Mouse (Mus musculus) frontal cortex, adult 2 months (tissue): Measurements from ENCODE around the gene Cdh4. TPM values are rescaled to one million over a fixed set of nuclear protein-coding genes. Genes with fewer than 3 reads are reported as not detected.
A peak's percentile ranks its signal among the peaks of the same experiment; 100 is the strongest.

Source experiments
- DNase-seq, 2 experiments: peaks; one replicate each; pipeline ENCODE4 v3.0.0; 2022; ENCODE audit warnings: low spot score in 1 of 2; ENCODE audit errors: extremely low spot score in 1 of 2
- polyA plus RNA-seq: library from polyadenylated mRNA; depleted of rRNA; stranded (reverse); fragments of >200 nt; gene quantifications from 2 replicates; pipeline ENCODE4 v1.2.3, GENCODE M21; 2012

Cdh4 gene
- polyA plus RNA-seq, 1 experiment, result 21.5 TPM

DNA sequence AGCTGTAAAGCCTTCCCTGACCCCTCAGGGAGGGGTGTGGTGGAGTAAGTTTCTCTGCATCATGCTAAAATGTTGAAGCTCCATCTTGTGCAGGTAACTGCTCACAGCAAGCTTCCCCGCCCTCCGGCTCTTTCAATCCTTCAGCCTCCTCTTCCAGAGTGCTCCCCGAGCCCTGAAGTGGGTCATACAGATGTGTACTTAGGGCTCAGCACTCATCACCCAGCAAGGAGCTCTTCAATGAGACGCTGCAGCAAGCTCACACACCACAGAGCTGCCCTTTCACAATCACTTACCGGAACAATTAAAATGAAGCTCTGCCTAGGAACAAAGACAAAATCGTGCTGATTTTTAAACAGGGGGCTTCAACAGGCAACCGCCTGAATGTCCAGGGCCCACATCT is 393.3 kb downstream of the Cdh4 start:
- DNase-seq, result no peak

DNA sequence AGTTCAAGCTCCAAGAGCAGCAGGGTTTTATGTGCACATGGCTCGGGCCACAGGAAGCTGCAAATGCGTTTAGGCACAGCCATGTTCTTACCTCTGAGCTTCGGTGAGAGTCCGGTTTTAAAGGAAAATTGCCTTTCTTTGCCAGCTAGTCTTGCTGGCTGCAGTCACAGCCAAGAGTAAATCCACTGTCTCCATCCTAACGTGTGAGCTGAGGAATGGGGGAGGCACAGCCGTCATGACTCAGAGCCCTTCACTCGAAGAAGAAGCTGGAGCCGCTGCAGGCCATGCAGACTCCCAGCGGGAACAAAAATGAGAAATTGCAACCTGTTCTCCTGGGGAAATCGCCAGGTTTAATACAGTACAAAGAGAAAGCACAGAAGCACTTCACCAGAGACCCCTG is 395.0 kb downstream of the Cdh4 start:
- peak; percentile 24 to 82 for DNase-seq

DNA sequence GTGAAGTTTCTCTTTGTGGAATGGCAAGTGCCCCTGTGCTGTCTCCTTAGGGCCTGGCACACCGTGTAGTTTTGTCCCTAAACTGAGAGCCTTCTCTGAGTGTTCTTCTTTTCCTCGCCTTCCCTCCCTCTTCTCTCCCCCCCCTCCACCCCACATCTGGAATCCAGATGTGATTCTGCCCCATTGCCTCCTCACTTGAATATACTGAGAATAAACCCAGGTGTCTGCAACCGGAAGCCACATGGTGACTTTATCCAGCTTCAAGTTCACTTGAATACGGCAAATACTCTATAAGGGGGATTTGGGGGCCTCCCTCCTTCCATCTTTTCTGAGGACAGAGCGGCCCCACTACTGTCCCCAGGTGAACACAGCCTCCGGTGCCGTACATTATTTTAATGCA is 395.8 kb downstream of the Cdh4 start:
- no peak for DNase-seq

DNA sequence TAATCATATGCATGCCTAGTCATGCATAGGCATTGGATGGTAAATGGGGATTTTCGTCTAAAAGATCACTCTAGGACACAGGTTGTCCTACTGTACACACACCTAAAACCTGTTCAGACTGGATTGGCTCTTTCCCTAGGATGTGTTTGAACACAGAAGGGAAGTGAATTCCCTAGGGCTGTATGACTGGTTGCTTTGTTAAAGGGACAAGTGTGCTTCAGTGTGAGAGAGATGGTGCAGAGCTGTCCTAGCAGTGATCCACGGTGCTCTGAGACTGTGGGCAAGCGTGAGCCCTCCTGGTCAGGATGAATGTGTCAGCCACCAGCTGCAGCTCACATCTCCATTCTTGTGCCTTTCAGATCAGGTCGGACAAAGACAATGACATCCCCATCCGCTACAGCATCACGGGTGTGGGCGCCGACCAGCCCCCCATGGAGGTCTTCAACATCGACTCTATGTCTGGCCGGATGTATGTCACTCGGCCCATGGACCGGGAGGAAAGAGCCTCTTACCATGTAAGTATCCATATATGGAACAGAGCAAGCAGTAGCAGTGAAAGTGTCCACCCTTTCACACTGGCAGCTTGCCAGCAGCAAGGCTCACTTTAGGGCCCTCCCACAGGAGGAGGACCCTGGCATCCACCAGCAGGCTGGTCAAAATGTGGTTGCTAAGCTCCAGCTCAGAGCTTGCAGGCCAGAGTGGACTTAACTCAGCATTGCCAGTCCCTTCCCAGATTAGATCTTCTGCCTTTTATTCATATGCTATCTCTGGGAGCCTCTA is 400.6 kb downstream of the Cdh4 start:
- no peak for DNase-seq

DNA sequence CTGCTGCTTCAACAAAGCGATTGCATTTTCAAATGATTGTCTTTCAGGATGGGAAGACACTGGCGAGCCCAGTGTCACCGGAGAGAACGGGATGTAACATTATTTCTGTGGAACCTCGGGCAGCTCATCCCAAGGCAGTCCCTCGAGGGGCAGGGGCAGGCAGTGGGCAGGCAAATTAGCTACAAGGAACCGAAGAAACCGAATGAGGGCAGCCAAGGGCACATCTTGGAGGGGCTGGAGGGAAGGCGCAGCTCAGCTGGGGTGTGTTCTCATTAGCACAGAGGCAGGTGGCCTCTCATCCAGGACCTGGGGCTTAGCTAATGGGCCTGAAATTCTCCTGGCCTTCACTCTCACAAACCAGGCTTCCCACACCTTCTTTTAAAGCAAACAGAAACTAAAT is 407.5 kb downstream of the Cdh4 start:
- no peak for DNase-seq

DNA sequence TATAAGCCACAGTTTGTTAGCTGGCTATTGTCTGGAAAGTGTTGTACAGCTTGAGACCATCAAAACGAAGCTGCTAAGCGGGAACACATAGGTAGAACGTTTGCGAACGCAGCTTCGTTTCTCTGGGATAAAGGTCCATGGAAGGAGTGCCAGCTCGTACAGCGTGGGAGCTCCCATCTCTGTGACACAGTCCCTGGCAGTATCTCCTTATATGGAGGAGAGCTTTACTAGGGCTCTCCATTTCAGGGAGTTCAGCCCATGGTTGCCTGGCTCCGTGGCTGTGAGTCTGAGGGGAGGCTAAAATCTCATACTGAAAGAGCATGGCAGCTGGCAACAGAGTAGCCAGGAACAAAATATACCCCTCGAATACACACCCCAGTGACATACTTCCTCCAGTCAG is 409.9 kb downstream of the Cdh4 start:
- no peak for DNase-seq

DNA sequence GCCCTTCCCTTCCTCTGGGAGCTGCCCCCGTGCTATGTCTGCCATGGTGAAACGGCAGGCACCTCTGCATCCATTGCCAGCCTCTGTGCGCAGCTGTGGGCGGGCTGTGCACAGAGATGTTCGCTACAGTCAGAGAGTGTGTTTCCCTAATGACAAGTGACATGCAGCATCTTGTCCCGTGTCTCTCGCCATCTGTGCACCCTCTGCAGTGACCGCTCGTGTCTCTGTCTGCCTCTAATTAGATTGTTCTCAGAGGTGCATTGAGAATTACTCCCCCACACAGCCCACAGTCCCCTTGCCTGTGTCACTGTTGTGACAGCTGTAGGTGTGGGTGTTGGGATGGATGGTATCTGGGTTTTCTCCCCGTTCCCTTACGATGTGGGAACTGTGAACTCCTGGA is 410.6 kb downstream of the Cdh4 start:
- DNase-seq, result peak; percentile 59 to 74

DNA sequence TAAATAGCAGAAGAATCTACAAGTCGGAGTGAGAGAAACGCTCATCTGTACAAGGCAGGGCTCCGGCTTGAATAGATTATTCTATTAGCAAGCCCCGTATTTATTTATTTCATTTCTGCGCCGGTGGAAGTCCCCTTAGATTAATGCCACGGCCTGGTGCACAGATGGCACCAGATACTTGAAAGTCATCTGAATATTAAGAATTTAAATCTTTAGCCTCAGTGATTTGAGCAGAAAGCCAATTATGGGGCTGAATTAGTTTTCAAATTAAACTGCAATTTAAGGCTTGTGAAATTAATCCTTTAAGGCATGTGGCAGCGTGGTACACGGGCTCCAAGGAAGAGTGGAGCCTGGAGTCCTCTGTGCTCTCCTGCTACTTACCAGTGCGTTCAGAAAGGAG is 411.7 kb downstream of the Cdh4 start:
- no peak for DNase-seq

DNA sequence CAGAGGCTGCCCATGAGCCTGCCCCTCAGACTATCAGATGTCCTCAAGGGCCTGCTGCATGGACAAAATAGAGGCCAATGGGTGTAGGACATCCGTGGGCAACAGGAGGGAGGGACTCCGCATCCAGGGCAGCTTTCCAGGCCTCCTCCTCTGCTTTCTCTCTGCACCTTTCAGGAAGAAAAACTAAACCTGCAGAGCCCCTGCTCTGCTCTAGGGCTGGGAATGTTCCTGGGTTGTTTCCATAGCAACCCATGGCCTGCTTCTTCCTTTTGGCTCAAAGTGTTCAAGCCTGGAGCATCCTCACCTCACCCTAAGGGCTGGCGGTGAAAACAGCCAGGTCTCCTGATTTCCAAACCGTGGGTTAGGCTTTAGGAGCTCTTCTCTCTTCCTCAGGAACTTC is 414.9 kb downstream of the Cdh4 start:
- DNase-seq, result no peak

DNA sequence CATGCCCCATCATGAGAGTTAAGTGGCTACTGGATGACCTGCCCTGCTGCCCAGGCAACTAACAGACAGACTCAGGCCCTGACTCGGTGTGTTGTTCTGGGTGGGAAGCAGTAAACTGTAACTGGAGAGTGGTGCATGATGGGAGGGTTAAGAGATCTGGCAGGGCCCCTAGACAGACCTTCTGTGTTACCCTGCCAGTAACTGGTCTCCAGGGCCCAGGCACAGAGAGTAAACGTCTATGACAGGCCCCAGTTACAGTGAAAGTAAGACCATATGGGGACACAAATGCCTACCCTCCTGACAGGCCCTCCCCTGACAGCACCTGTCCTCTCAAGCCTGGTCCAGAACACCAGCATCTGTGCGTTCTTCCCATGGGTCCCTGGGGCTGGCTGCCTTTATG is 420.4 kb downstream of the Cdh4 start:
- no peak for DNase-seq

DNA sequence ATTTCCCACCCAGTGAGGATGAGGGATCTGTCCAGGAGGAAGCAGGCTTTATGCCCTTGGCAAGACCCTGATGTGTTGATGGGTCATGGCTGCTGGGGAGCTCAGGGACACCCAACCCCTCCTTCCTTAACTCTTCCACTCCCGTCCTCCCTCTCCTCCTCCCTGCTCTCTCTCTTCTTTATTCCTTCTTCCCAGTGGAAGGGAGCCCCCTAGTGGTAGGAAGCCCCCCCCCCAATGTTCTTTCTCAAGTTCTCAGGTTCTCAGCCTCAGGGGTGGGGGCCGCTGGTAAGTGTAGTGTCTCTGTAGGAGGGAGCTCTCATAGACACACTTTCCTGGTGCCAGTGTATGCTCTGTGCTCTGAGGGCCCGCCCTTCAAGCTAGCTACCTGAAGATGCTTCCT is 421.0 kb downstream of the Cdh4 start:
- no peak for DNase-seq

DNA sequence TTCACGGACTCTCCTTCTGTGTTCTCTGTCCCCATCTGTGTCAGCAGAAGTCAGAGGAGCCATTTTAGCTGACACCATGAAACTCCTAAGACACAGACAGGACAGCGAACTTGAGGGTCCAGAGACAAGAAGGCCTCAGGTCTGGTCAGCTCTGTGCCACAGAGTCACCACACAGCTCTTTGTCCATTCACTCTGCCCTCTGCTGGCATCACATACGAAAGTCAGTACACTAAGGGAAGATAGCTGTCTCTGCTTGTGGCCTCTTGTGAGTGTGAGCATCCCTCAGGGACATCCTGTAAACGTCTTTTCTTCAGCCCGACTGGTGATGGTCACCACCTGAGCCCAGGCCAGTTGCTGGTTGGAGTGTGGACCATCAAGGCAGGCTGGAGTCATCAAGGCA is 422.9 kb downstream of the Cdh4 start:
- no peak for DNase-seq

DNA sequence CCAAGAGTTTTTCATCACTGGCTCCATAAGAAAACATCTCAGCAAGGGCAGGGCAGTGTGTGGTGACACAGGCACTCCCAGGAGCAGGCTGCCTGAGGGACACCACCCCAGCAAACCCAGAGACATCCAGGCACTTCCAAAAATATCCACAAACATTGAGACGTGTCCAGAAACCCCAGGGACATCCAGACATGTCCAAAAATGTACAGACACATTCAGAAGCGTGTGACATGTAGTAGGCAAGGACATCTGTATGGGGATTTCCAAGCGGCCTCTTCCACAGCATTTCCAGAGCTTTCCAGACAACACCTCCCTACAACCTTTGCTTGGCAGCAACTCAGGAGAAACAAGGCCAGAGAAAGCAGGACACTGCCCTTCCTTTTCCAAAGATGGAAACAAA is 425.4 kb downstream of the Cdh4 start:
- no peak for DNase-seq

DNA sequence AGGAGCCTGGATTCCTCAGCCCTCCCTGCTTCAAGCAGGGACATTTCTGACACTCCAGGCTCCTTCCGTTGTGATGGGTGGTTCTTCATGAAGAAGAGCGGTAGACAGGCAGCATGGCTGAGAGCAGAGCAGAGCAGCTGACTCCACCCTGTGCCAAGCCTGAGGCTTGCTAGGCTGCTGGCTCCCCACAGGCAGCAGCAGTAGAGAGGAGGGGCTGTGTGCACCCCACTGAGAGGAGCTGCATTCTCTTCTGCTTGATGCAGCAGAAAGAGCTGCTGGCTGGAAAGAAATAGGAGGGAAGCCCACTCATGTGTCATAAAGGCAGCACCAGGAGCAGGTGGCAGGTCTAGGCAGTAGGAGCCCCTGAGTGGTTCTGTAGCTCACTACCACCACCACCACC is 427.6 kb downstream of the Cdh4 start:
- peak; percentile 39 to 51 for DNase-seq

DNA sequence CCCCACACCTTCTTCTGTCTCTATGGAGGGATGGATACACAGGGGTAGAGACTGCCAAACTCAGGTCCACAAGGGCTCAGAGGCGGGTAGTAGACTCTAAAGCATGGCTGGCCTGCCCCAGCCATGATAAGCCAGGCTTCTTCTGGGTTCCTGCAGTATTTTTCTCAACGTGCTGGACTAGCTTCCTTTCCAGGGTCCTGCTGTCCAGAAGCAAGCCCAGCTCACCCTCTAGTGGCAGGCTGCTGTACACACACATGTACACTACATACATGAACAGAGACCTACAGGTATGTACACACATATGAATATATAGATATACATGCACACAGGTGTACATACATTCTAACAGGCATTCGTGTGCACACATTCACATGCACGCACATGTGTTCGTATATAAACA is 430.5 kb downstream of the Cdh4 start:
- DNase-seq, result peak in 1 of 2 experiments; percentile 63

DNA sequence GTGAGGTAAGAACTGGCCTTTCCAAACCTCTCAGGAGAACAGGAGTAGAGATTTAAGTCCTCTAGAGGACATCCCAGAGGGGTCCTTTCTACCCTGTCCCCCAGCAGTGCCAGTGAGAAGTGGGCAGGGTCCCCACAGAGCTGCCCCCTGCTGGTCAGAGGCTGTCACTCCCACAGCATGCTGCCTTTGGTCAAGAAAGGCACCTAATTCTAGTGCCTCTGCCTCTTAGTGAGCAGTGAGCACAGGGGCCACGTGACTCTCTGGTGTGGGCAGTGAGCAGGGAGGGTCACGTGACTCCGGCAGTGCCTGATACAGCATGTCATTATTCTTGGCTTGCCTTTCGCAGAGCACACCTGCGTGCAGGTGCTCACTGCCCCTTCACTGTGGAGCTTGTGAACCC is 431.1 kb downstream of the Cdh4 start:
- peak in 1 of 2 experiments; percentile 38 for DNase-seq

DNA sequence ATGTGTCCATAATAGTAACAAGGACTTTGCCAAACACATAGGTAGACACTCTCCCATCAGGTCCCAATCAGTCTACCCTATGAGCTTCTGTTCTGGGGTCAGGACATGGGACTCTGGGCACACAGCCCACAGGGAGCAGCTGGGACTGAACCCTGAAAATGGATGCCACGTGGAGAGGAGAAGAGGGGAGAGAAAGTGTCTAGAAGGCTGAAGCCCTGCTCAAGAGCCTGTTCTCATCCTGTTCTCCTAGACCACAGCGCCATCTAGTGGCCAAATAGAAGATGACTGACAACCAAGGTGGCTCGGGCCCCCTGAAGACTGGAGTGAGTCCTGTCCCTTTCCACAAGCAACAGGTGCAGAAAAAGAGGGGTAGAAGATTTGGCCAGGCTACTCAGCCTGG is 432.9 kb downstream of the Cdh4 start:
- peak in 1 of 2 experiments; percentile 87 for DNase-seq

DNA sequence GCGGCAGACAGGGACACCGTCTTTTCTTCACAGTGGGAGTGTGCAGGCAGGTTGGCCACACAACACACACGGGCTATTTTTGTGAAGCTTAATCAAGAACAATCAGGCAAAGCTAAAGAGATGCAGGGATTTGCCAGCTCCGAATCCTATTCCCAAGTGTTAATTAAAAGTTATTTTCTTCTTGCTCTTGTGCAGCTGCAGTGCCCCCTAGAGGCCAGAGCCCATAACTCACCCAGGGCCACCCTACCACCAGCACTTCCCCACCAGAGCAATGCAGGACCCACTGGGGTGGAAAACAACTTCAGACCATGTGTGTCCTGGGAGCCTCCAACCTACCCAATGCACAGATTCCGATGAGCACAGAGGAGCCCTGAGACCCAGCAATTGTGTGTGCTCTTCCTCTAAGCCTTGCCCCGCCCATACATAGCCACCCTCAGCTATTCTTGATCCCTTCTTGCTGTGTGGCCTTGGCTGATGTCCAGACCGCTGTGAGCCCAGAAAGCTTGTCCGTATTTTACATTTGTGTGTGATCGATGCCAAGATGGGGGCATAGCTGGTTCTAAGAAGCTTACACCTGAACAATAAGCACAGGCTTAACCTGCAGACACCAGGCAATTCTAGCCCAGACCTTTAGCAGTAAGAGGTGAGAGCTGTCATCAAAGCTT is 435.5 kb downstream of the Cdh4 start:
- DNase-seq, result peak in 1 of 2 experiments; percentile 76

DNA sequence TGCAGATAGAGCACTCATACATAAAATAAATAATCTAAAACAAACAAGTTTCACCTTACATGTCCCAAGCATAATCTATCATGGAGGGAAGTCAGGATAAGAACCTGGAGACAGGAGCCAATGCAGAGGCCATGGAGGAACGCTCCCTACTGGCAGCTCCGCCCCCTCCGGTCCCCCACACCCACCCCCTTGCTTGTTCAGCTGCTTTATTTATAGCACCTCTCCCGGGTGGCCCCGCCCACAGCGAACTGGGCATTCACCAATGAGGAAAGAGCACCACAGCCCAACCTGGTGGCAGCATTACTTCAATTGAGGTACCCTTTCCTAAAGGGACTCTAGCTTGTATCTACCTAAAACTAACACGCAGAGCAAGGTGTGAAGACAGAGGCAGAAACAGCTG is 442.3 kb downstream of the Cdh4 start:
- DNase-seq, result no peak

DNA sequence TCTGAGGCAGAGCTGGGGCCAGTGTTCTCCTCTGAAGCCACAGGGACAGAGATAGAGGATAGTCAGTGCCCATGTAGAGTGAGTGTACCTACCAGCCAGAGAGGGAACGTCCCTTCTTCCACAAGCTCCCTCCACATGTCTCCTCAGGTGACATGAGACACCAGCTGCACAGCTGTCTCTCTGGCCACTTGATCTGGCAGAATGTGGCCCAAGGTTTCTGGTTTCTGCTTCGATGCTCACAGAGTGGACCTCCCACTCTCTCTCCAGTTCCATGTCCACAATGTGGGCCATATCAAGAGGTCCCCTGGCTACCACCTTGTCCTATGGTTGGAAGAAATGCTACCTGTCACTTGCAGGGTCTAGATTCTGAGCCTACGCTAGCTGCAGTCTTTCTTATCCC is 448.8 kb downstream of the Cdh4 start:
- no peak for DNase-seq

DNA sequence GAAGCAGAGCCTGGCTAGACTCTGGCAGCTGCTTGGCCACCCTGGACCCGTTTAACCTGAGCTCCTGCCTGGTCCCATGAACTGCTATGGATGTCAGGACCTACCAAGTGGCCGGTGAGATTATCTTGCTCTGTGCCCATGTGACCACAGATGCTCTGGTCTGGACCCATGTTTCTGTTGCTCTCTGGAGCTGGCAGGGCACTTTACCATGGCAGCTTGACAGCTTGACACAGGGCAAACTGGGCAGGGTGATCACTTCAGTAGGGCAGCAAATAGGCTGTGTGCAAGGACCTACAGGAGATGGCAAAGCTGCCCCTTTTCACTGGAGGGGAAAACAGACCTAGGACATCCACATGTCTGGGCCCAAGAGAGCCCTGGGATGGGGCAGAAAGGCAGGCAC is 454.7 kb downstream of the Cdh4 start:
- DNase-seq, result no peak

DNA sequence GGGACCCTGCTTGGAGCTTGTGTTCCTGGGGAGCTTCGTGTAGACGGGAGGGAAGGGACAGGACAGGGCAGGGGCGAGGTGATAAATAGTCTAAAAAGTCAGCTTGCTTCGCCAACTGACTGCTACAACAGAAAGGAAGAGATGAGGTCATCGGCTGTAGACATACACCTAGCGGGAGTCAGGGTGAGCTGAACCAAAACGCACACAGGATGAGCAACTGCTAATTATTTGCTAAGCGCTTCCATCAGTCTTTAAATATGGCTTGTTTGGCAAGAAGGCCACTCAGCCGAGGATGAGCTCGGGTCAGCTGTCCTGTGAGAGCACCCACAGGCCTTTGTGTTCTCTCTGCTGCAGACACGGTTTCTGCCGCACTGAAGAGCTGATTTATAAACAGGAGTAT is 470.7 kb downstream of the Cdh4 start:
- DNase-seq, result no peak
